Mouse (Mus musculus) lung, adult 2 months (tissue): ENCODE results near the gene Gemin7.

Source experiments
- CTCF ChIP-seq: fragments of 200-500 bp; IDR thresholded peaks from 2 replicates; pipeline ENCODE4 v1.5.1; 2011; ENCODE audit warnings: mild to moderate bottlenecking, low read length, control low read depth; ENCODE audit not compliant: insufficient read depth
- POLR2A ChIP-seq: fragments of 200-500 bp; IDR thresholded peaks from 2 replicates; pipeline ENCODE4 v1.6.1; 2011; ENCODE audit warnings: low read depth, mild to moderate bottlenecking, control low read depth, low read length, borderline replicate concordance; ENCODE audit errors: extremely low read depth

DNA sequence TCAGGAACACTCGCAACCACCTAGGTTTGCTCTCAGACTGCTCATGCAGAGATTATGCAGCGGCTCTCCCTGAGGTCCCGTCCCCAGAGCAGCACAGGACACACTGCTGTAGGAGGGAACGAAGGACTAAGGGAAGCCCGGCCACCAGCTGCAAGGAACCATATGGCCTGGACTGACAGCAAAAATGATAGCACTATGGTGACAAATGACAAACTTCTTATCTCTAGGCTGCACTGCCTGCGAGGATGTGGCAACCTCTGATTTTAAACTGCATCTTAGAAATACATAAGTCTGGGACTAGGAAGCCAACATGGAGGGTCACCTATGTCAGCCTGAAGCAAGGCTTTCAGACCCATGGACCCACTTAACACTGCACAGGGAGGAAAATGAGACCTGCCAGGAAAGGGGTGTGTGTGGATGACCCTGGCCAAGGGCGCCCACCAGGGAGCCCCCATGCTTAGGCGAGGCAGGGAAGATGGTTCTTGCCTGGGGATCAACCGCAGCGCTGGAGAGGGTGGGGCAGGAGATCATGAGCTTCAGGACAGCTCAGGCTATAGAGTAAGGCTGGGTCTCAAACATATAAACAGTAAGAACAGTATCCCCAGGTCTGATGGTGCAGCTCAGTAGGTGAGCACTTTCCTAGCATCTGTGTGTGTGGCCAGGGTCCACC, 15.8 kb upstream of the Gemin7 start:
- no peak for TF ChIP-seq CTCF
- TF ChIP-seq POLR2A, result no peak
